Mouse (Mus musculus): Measurements from ENCODE around the gene Sox5. TPM values are rescaled to one million over a fixed set of nuclear protein-coding genes. Genes with fewer than 3 reads are reported as not detected.
"Not testable (repeated sequence)": the region's sequence is repeated elsewhere in the genome, so short reads cannot be mapped to it uniquely, and the experiment has no call there.

Sox5 gene
- total RNA-seq, 2 experiments from 2014 or later: 0.89 to 0.99 TPM

GRCm38 (mm10) chr6:144298641-144299502, 482.9 kb downstream of the Sox5 start:
- DNase-seq: no peak
- Histone ChIP-seq H3K27ac (no peak overlapping the region), H3K4me3 (no peak overlapping the region)
- intact Hi-C loops (cut with DNase I): no loop called here
- no peak for TF ChIP-seq CTCF (IDR thresholded peaks at IDR 0.05)

- Histone ChIP-seq H3K27ac (no peak overlapping the region), H3K4me3 (no peak overlapping the region)
- no peak for DNase-seq
- TF ChIP-seq CTCF (IDR thresholded peaks at IDR 0.05): no peak
- intact Hi-C loops (cut with DNase I): no loop called here
These were observed 483.9 kb downstream of the Sox5 start for GRCm38 (mm10) chr6:144297846-144298245.

GRCm38 (mm10) chr6:144297131-144297530, 484.6 kb downstream of the Sox5 start:
- intact Hi-C loops (cut with DNase I): no loop called here
- Histone ChIP-seq H3K4me3 (no peak overlapping the region), H3K27ac (no peak overlapping the region)
- no peak for DNase-seq
- TF ChIP-seq CTCF (IDR thresholded peaks at IDR 0.05): no peak

- TF ChIP-seq CTCF (IDR thresholded peaks at IDR 0.05): no peak
- intact Hi-C loops (cut with DNase I): no loop called here
- Histone ChIP-seq H3K27ac (no peak overlapping the region), H3K4me3 (no peak overlapping the region)
- no peak for DNase-seq
These were observed 490.3 kb downstream of the Sox5 start for GRCm38 (mm10) chr6:144291526-144291925.

GRCm38 (mm10) chr6:144286122-144286521, 495.7 kb downstream of the Sox5 start:
- DNase-seq: no peak
- H3K27ac ChIP-seq: no peak overlapping the region
- intact Hi-C loops (cut with DNase I): no loop called here
- no peak for TF ChIP-seq CTCF (IDR thresholded peaks at IDR 0.05)
- H3K4me3 ChIP-seq: no peak overlapping the region

- no peak for TF ChIP-seq CTCF (IDR thresholded peaks at IDR 0.05)
- no peak overlapping the region for H3K27ac ChIP-seq
- DNase-seq: no peak
- H3K4me3 ChIP-seq: no peak overlapping the region
- intact Hi-C loops (cut with DNase I): no loop called here
These were observed 498.6 kb downstream of the Sox5 start for GRCm38 (mm10) chr6:144283191-144283590.

GRCm38 (mm10) chr6:144282756-144283155, 499.0 kb downstream of the Sox5 start:
- DNase-seq: no peak
- intact Hi-C loops (cut with DNase I): no loop called here
- H3K27ac ChIP-seq: no peak overlapping the region
- H3K4me3 ChIP-seq: no peak overlapping the region
- no peak for TF ChIP-seq CTCF (IDR thresholded peaks at IDR 0.05)

GRCm38 (mm10) chr6:144281661-144282060, 500.1 kb downstream of the Sox5 start:
- no peak for TF ChIP-seq CTCF (IDR thresholded peaks at IDR 0.05)
- intact Hi-C loops (cut with DNase I): no loop called here
- Histone ChIP-seq H3K4me3 (no peak overlapping the region), H3K27ac (no peak overlapping the region)
- DNase-seq: no peak

GRCm38 (mm10) chr6:144278505-144279053, 503.2 kb downstream of the Sox5 start:
- intact Hi-C loops (cut with DNase I): no loop called here
- TF ChIP-seq CTCF (IDR thresholded peaks at IDR 0.05): no peak
- DNase-seq: no peak
- Histone ChIP-seq H3K27ac (no peak overlapping the region), H3K4me3 (no peak overlapping the region)

GRCm38 (mm10) chr6:144273425-144273824, 508.4 kb downstream of the Sox5 start:
- H3K4me3 ChIP-seq; intact Hi-C loops (cut with DNase I); DNase-seq; H3K27ac ChIP-seq: not testable (repeated sequence)

GRCm38 (mm10) chr6:144271326-144271725, 510.5 kb downstream of the Sox5 start:
- DNase-seq: no peak
- H3K4me3 ChIP-seq: no peak overlapping the region
- H3K27ac ChIP-seq: no peak overlapping the region
- peak; percentile 35; the same call in 1 of the 2 replicates for TF ChIP-seq CTCF (IDR thresholded peaks at IDR 0.05)
- intact Hi-C loops (cut with DNase I): no loop called here

- no peak overlapping the region for H3K4me3 ChIP-seq
- TF ChIP-seq CTCF (IDR thresholded peaks at IDR 0.05): no peak
- H3K27ac ChIP-seq: no peak overlapping the region
- no peak for DNase-seq
- intact Hi-C loops (cut with DNase I): no loop called here
These were observed 511.5 kb downstream of the Sox5 start for GRCm38 (mm10) chr6:144270306-144270705.

- no peak for DNase-seq
- TF ChIP-seq CTCF (IDR thresholded peaks at IDR 0.05): no peak
- Histone ChIP-seq H3K4me3 (no peak overlapping the region), H3K27ac (no peak overlapping the region)
- intact Hi-C loops (cut with DNase I): no loop called here
These were observed 512.1 kb downstream of the Sox5 start for GRCm38 (mm10) chr6:144269666-144270065.

- no peak for DNase-seq
- no peak overlapping the region for H3K27ac ChIP-seq
- TF ChIP-seq CTCF (IDR thresholded peaks at IDR 0.05): no peak
- intact Hi-C loops (cut with DNase I): no loop called here
- no peak overlapping the region for H3K4me3 ChIP-seq
These were observed 516.0 kb downstream of the Sox5 start for GRCm38 (mm10) chr6:144265752-144266151.
